Mouse (Mus musculus) intestine, embryonic 16.5 days (tissue): ENCODE results near the gene Entpd4b. TPM values are rescaled to one million over a fixed set of nuclear protein-coding genes. Genes with fewer than 3 reads are reported as not detected.
"Not testable (repeated sequence)": the region's sequence is repeated elsewhere in the genome, so short reads cannot be mapped to it uniquely, and the experiment has no call there.

Experiments
- ATAC-seq: fragments of 200-750 bp; cut with Nextera tagmentation; 2 replicates; pipeline ENCODE4 v1.8.0; 2017; ENCODE audit warnings: moderate TSS enrichment, moderate library complexity
- H3K27ac ChIP-seq: fragments of 300-500 bp; sonication (generic); 2 replicates; pipeline ENCODE4 v1.5.1; 2014; ENCODE audit warnings: mild to moderate bottlenecking, low read length
- H3K27me3 ChIP-seq: fragments of 300-500 bp; sonication (generic); replicated peaks from 2 replicates; pipeline ENCODE4 v1.6.1; 2014; ENCODE audit warnings: low read length, control low read depth, mixed read lengths; ENCODE audit not compliant: control insufficient read depth, insufficient read depth
- H3K36me3 ChIP-seq: fragments of 300-500 bp; sonication (generic); 2 replicates; pipeline ENCODE4 v1.6.1; 2014; ENCODE audit warnings: low read length, control low read depth; ENCODE audit not compliant: control insufficient read depth, insufficient read depth
- H3K4me1 ChIP-seq: fragments of 300-500 bp; sonication (generic); 2 replicates; pipeline ENCODE4 v1.6.1; 2014; ENCODE audit warnings: low read length, control low read depth, mixed read lengths; ENCODE audit not compliant: control insufficient read depth, insufficient read depth
- H3K4me2 ChIP-seq: fragments of 300-500 bp; sonication (generic); 2 replicates; pipeline ENCODE4 v1.6.1; 2014; ENCODE audit warnings: low read depth, low read length, control low read depth
- H3K4me3 ChIP-seq: fragments of 300-500 bp; sonication (generic); 2 replicates; pipeline ENCODE4 v1.5.1; 2014; ENCODE audit warnings: mild to moderate bottlenecking, low read length
- H3K9ac ChIP-seq: fragments of 300-500 bp; sonication (generic); 2 replicates; pipeline ENCODE4 v1.6.1; 2014; ENCODE audit warnings: low read depth, low read length
- H3K9me3 ChIP-seq: fragments of 300-500 bp; sonication (generic); 2 replicates; pipeline ENCODE4 v1.6.1; 2016; ENCODE audit warnings: low read length, control low read depth; ENCODE audit not compliant: control insufficient read depth
- WGBS: fragments of 180-500 bp; shearing (Covaris S2); extraction: QIAGEN DNeasy Blood & Tissue Kit; methylation state at CpG from one replicate; pipeline ENCODE4 v1.1.7; 2014; 5-methylcytosine and 5-hydroxymethylcytosine counted together
- polyA plus RNA-seq: library from polyadenylated mRNA; unstranded; fragments of >200 nt; fragmentation: Nextera tagmentation; extraction: Ambion mirVana; gene quantifications from 2 replicates; pipeline ENCODE4 v1.2.1, GENCODE M21; 2015

The Entpd4b gene
- polyA plus RNA-seq = 16.6 and 16.8 TPM in 2 replicates

GRCm38 (mm10) chr14:69555110-69555831 is at the start of gene Entpd4b:
Entpd4b (plus strand) TSS chr14:69555424.
- H3K9me3 ChIP-seq, H3K9ac ChIP-seq, H3K4me1 ChIP-seq, H3K36me3 ChIP-seq, H3K4me2 ChIP-seq, H3K27me3 ChIP-seq, H3K4me3 ChIP-seq, H3K27ac ChIP-seq: not testable (repeated sequence)
- WGBS = no CpG with 5 or more reads among the region's 68 CpGs
- peak; percentile 98 for ATAC-seq

DNA sequence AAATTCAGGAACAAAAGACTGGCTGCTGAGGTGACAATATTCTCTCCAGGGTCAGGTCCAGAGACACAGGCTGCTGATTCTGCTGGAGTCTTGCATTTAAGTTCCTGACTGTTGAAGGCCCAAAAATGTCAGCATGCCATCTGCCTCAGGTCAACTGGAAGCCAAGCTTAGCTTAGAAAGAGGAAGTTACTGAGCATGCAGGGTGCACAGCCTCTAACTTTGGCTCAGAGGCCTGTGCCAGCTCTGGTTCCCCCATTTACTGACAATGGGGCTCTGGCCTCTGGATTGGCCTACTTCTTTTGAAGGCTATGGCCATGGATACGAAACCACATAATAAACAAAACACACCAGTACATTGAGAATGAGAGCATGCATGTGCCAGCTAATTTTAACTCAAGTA is 48.2 kb upstream of the Entpd4b start:
- H3K9ac ChIP-seq, ATAC-seq: not testable (repeated sequence)
- WGBS = no CpG with 5 or more reads among the region's 1 CpGs

GRCm38 (mm10) chr14:69512449-69512848 is 42.8 kb upstream of the Entpd4b start, which contains the start of gene Gm27179:
Gm27179 (minus strand) TSS chr14:69512549.
- not testable (repeated sequence) for H3K9ac ChIP-seq, H3K27me3 ChIP-seq, ATAC-seq, H3K4me3 ChIP-seq, H3K4me1 ChIP-seq, H3K4me2 ChIP-seq, H3K36me3 ChIP-seq, H3K27ac ChIP-seq, H3K9me3 ChIP-seq
- WGBS = no CpG with 5 or more reads among the region's 2 CpGs

More for the DNA sequence above, 48.2 kb upstream of the Entpd4b start:
- H3K27me3 ChIP-seq, H3K4me3 ChIP-seq, H3K9me3 ChIP-seq, H3K4me1 ChIP-seq, H3K27ac ChIP-seq, H3K36me3 ChIP-seq, H3K4me2 ChIP-seq: not testable (repeated sequence)

DNA sequence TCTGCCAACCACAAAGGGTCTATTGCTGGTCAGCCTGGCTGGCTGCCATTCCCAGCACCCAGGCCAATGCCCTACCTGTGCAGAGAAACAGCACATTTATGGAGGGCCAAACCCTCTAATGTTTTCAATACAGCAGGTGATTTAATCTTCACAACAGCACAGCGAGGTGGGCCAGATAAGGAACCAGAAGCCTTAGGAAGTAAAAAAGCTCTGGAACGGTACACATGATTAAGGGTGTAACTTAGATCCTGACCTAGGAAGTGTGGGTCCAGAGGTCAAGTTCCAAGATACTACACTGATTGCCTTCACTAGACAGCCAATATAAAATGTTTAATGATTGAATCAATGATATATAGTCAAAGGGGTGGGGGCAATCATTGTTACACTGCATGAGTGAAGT is 34.4 kb upstream of the Entpd4b start:
- not testable (repeated sequence) for H3K4me1 ChIP-seq, H3K36me3 ChIP-seq, H3K27ac ChIP-seq, H3K9ac ChIP-seq, H3K4me3 ChIP-seq, H3K4me2 ChIP-seq, H3K9me3 ChIP-seq, H3K27me3 ChIP-seq
- ATAC-seq = peak; percentile 76
- WGBS = no CpG with 5 or more reads among the region's 2 CpGs

GRCm38 (mm10) chr14:69523001-69523400 is 32.2 kb upstream of the Entpd4b start:
- H3K27me3 ChIP-seq, H3K27ac ChIP-seq, H3K4me1 ChIP-seq, H3K4me3 ChIP-seq, H3K4me2 ChIP-seq, H3K9me3 ChIP-seq, H3K36me3 ChIP-seq, H3K9ac ChIP-seq: not testable (repeated sequence)
- ATAC-seq = peak; percentile 72
- WGBS = no CpG with 5 or more reads among the region's 1 CpGs

GRCm38 (mm10) chr14:69526202-69526601 is 29.0 kb upstream of the Entpd4b start:
- H3K27ac ChIP-seq = not testable (repeated sequence)
- no CpG with 5 or more reads among the region's 1 CpGs for WGBS

GRCm38 (mm10) chr14:69536539-69536938 is 18.7 kb upstream of the Entpd4b start:
- not testable (repeated sequence) for H3K9ac ChIP-seq, H3K9me3 ChIP-seq, H3K4me3 ChIP-seq, H3K4me1 ChIP-seq, H3K27ac ChIP-seq, H3K27me3 ChIP-seq, H3K4me2 ChIP-seq, H3K36me3 ChIP-seq
- WGBS = no CpG with 5 or more reads among the region's 7 CpGs
- peak; percentile 51 for ATAC-seq

More at GRCm38 (mm10) chr14:69526202-69526601, 29.0 kb upstream of the Entpd4b start:
- H3K9ac ChIP-seq, H3K36me3 ChIP-seq, H3K4me3 ChIP-seq, ATAC-seq, H3K9me3 ChIP-seq, H3K4me1 ChIP-seq, H3K27me3 ChIP-seq, H3K4me2 ChIP-seq: not testable (repeated sequence)

DNA sequence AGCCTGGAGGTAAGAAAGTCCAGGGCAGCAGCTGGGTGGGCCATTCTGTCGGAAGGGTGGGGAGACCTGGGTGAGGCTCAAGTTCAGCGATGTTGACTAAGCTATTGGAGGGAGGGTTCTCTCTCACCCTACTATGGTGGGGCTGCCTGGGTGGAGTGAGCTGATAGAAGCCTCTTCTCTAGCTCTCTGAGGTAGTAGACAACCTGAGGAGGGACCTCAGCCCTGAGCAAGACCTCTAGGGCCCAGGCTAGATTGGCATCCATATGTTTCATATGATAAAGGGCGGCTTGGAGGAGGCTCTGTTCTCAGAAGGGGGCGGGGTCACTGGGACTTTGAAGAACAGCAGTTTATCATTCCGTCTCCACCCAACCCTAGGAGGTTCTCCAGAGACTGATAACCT is 15.1 kb upstream of the Entpd4b start:
- no CpG with 5 or more reads among the region's 5 CpGs for WGBS
- H3K4me3 ChIP-seq, H3K9ac ChIP-seq, H3K4me2 ChIP-seq, H3K4me1 ChIP-seq, H3K9me3 ChIP-seq, H3K36me3 ChIP-seq, H3K27me3 ChIP-seq, H3K27ac ChIP-seq: not testable (repeated sequence)
- ATAC-seq = peak; percentile 91

GRCm38 (mm10) chr14:69542695-69543094 is 12.5 kb upstream of the Entpd4b start:
- H3K4me2 ChIP-seq, H3K4me3 ChIP-seq, H3K27ac ChIP-seq, H3K9ac ChIP-seq, H3K27me3 ChIP-seq, H3K4me1 ChIP-seq, H3K9me3 ChIP-seq, H3K36me3 ChIP-seq, ATAC-seq: not testable (repeated sequence)
- no CpG with 5 or more reads among the region's 7 CpGs for WGBS

DNA sequence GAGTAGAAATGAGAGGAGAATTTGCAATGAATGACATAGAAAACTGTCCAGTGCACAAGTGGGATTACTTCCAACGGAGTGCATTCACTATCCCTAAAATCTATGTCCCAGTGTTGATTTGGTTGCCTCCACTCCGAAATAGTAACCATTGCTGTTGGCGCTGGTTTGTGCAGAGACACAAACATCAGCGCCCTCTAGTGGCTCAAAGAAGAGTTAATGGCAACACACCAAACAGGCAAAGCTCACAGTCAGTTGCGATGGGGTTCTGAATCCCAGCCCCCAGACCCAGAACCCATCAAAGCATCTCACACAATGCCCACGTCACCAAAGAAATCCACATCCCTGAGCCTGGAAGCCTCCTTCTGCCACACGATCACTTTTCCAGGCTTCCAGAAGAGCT is 11.2 kb upstream of the Entpd4b start:
- not testable (repeated sequence) for H3K9ac ChIP-seq, H3K9me3 ChIP-seq, ATAC-seq, H3K27me3 ChIP-seq, H3K27ac ChIP-seq, H3K4me1 ChIP-seq, H3K36me3 ChIP-seq, H3K4me2 ChIP-seq, H3K4me3 ChIP-seq
- WGBS = no CpG with 5 or more reads among the region's 7 CpGs
